Mouse (Mus musculus) liver, postnatal 0 days (tissue): ENCODE results near the gene 4930562C15Rik. TPM values are rescaled to one million over a fixed set of nuclear protein-coding genes. Genes with fewer than 3 reads are reported as not detected.
"Not testable (repeated sequence)": the region's sequence is repeated elsewhere in the genome, so short reads cannot be mapped to it uniquely, and the experiment has no call there.

Source experiments
- ATAC-seq: fragments of 200-750 bp; cut with Nextera tagmentation; 2 replicates; pipeline ENCODE4 v1.8.0; 2017; ENCODE audit warnings: mild to moderate bottlenecking, moderate library complexity
- DNase-seq: peaks from one replicate; pipeline ENCODE4 v3.0.0-alpha.2; 2016
- H3K27ac ChIP-seq: fragments of 300-500 bp; sonication (generic); 2 replicates; pipeline ENCODE4 v1.5.1; 2014; ENCODE audit warnings: antibody characterized with exemption, moderate library complexity, mild to moderate bottlenecking, low read depth
- H3K27me3 ChIP-seq: fragments of 300-500 bp; sonication (generic); 2 replicates; pipeline ENCODE4 v1.6.1; 2014; ENCODE audit warnings: low read length, control low read depth, mixed read lengths; ENCODE audit not compliant: insufficient read depth
- H3K36me3 ChIP-seq: fragments of 300-500 bp; sonication (generic); replicated peaks from 2 replicates; pipeline ENCODE4 v1.6.1; 2014; ENCODE audit warnings: mild to moderate bottlenecking, control low read depth, low read length, moderate library complexity, mixed read lengths; ENCODE audit not compliant: insufficient read depth
- H3K4me1 ChIP-seq: fragments of 300-500 bp; sonication (generic); 2 replicates; pipeline ENCODE4 v1.6.1; 2014; ENCODE audit warnings: antibody characterized with exemption, mild to moderate bottlenecking, control low read depth; ENCODE audit not compliant: insufficient read depth
- H3K4me2 ChIP-seq: fragments of 300-500 bp; sonication (generic); 2 replicates; pipeline ENCODE4 v1.6.1; 2014; ENCODE audit warnings: low read depth, mild to moderate bottlenecking, low read length, moderate library complexity, mixed read lengths
- H3K4me3 ChIP-seq: fragments of 300-500 bp; sonication (generic); 2 replicates; pipeline ENCODE4 v1.5.1; 2014; ENCODE audit warnings: low read depth, low read length
- H3K9ac ChIP-seq: fragments of 300-500 bp; sonication (generic); replicated peaks from 2 replicates; pipeline ENCODE4 v1.6.1; 2014; ENCODE audit warnings: mild to moderate bottlenecking, moderate library complexity
- H3K9me3 ChIP-seq: fragments of 300-500 bp; sonication (generic); 2 replicates; pipeline ENCODE4 v1.6.1; 2016; ENCODE audit warnings: mild to moderate bottlenecking, control low read depth, low read length, mixed read lengths
- CTCF ChIP-seq: sonication (generic); IDR thresholded peaks from 2 replicates; pipeline ENCODE4 v1.5.1; 2016; ENCODE audit warnings: antibody characterized with exemption, low read depth
- EP300 ChIP-seq: IDR thresholded peaks from 2 replicates; pipeline ENCODE4 v1.6.1; 2016; ENCODE audit warnings: antibody characterized with exemption, low read depth, mild to moderate bottlenecking
- WGBS: fragments of 180-500 bp; shearing (Covaris S2); extraction: QIAGEN DNeasy Blood & Tissue Kit; methylation state at CpG from one replicate; pipeline ENCODE4 v1.1.7; 2014; ENCODE audit not compliant: insufficient replicate concordance; 5-methylcytosine and 5-hydroxymethylcytosine counted together
- polyA plus RNA-seq: library from polyadenylated mRNA; unstranded; fragments of >200 nt; fragmentation: Nextera tagmentation; extraction: Ambion mirVana; gene quantifications from 2 replicates; pipeline ENCODE4 v1.2.1, GENCODE M21; 2015

4930562C15Rik gene
- polyA plus RNA-seq, 1 experiment from 2014 or later, result not detected

DNA sequence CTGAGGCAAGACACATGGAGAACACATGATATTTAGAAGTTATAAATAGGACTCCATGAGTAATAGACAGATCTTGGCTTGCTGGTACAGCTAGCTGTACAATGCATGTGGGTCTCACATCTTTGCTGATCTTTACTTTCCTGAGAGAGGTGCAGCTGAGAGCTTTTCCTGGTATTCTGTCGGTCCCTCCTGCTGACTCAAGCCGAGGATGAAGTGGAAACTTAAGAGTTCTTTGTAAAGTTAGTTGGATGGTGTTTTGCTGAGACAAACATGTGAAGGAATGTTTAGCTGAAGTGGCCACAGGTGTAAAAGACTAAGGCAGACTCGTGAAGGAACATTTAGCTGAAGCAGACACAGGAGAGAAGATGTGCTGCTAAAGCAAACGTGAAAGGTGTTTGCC, 38.6 kb upstream of the 4930562C15Rik start:
- H3K9ac ChIP-seq, result no peak overlapping the region
- TF ChIP-seq CTCF (no peak), EP300 (no peak)
- H3K27me3 ChIP-seq, result no peaks in the 10 kb centered on the region
- no peaks in the 10 kb centered on the region for H3K4me1 ChIP-seq
- DNase-seq (no peak), ATAC-seq (no peak)
- H3K9me3 ChIP-seq, result 0 out of 2 replicates have a peak, but pooled peaks cover 4% of the 10 kb centered on the region
- no peak overlapping the region for H3K27ac ChIP-seq
- WGBS, result 77% methylated on average over 4 of the region's 4 CpGs
- H3K36me3 ChIP-seq, result no peaks in the 10 kb centered on the region
- H3K4me2 ChIP-seq, result no peak overlapping the region
- no peak overlapping the region for H3K4me3 ChIP-seq

DNA sequence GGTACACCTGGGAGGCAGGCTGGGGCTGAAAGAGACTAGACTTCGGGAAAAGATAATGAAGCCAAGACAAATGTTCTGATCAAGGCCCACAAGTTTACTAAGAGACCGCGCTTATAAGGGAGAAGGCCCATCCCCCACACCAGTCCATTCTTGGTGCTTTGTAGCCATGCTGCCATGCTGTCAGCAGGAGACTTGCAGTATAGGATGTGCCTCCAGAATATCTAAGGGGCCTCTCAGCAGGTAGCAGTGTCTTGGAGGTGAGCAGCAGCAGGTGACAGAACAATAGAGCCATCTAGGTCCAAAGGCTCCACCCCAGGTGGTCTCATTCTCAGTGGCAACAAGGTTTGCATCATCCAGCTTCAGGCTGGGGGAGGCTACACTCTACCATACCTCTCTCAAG, 16.9 kb upstream of the 4930562C15Rik start:
- Histone ChIP-seq H3K4me2 (no peak overlapping the region), H3K27me3 (no peaks in the 10 kb centered on the region), H3K36me3 (no peaks in the 10 kb centered on the region), H3K9me3 (peaks cover 5% of the 10 kb centered on the region), H3K4me3 (no peak overlapping the region), H3K4me1 (no peaks in the 10 kb centered on the region), H3K27ac (no peak overlapping the region), H3K9ac (no peak overlapping the region)
- WGBS, result 86% methylated on average over 3 of the region's 3 CpGs
- ATAC-seq (no peak), DNase-seq (no peak)
- TF ChIP-seq EP300 (no peak), CTCF (no peak)

DNA sequence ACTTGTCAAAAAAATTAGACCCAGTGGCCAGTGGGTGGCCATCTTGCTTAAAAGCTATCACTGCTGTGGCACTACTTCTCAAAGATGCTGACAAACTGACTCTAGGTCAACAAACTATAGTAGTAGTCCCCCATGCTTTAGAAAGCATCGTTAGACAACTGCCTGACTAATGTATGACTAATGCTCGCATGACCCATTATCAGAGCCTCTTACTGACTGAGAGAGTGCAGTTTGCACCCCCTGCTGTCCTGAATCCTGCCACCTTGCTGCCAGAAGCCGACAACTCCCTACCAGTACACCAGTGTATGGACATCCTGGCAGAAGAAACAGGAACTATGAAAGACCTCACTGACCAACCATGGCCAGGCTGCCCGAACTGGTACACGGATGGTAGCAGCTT, 10.8 kb upstream of the 4930562C15Rik start:
- 77% methylated on average over 5 of the region's 5 CpGs for WGBS
- not testable (repeated sequence) for H3K9ac ChIP-seq, H3K36me3 ChIP-seq, ATAC-seq, H3K27ac ChIP-seq, H3K4me3 ChIP-seq, H3K27me3 ChIP-seq, DNase-seq, H3K4me1 ChIP-seq, H3K4me2 ChIP-seq, H3K9me3 ChIP-seq

DNA sequence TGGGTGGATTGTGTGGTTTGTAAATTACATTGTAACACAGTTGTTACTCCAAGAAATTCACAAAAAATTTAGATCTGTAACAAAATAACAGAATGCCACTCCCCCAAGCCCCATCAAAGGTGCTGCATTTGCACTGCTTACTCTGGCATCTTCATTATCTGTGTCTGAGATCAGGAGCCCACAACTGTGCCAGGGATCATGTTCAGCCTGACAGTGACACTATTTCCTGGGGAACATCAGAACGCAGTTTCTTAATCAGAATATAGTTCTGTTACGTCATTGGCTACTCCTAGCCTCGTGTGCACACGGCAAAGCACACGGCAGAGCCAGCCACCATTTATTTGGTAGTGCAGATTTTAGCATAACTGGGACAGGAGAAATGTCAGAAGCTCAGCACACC, 7.6 kb upstream of the 4930562C15Rik start:
- no peaks in the 10 kb centered on the region for H3K36me3 ChIP-seq
- no peaks in the 10 kb centered on the region for H3K27me3 ChIP-seq
- peaks cover 4% of the 10 kb centered on the region; the same call in 1 of the 2 replicates for H3K4me1 ChIP-seq
- TF ChIP-seq CTCF, result no peak
- no peak for TF ChIP-seq EP300
- WGBS, result 76% methylated on average over 5 of the region's 5 CpGs
- H3K4me3 ChIP-seq, result no peak overlapping the region
- DNase-seq, result no peak
- no peak overlapping the region for H3K9ac ChIP-seq
- no peaks in the 10 kb centered on the region for H3K9me3 ChIP-seq
- peak overlapping the region; percentile 97 for H3K27ac ChIP-seq
- ATAC-seq, result no peak
- no peak overlapping the region for H3K4me2 ChIP-seq

- WGBS, result 58% methylated on average over 6 of the region's 6 CpGs
- H3K4me2 ChIP-seq, result no peak overlapping the region
- H3K4me1 ChIP-seq, result peaks cover 4% of the 10 kb centered on the region; the same call in 1 of the 2 replicates
- ATAC-seq (peak; percentile 94), DNase-seq (peak; percentile 60)
- H3K27ac ChIP-seq, result peak overlapping the region; percentile 97
- TF ChIP-seq EP300 (peak; percentile 89), CTCF (no peak)
- H3K9ac ChIP-seq, result no peak overlapping the region
- no peaks in the 10 kb centered on the region for H3K36me3 ChIP-seq
- H3K27me3 ChIP-seq, result no peaks in the 10 kb centered on the region
- no peaks in the 10 kb centered on the region for H3K9me3 ChIP-seq
- H3K4me3 ChIP-seq, result no peak overlapping the region
Measured at GRCm38 (mm10) chr16:4829271-4829900, 5.8 kb upstream of the 4930562C15Rik start.

DNA sequence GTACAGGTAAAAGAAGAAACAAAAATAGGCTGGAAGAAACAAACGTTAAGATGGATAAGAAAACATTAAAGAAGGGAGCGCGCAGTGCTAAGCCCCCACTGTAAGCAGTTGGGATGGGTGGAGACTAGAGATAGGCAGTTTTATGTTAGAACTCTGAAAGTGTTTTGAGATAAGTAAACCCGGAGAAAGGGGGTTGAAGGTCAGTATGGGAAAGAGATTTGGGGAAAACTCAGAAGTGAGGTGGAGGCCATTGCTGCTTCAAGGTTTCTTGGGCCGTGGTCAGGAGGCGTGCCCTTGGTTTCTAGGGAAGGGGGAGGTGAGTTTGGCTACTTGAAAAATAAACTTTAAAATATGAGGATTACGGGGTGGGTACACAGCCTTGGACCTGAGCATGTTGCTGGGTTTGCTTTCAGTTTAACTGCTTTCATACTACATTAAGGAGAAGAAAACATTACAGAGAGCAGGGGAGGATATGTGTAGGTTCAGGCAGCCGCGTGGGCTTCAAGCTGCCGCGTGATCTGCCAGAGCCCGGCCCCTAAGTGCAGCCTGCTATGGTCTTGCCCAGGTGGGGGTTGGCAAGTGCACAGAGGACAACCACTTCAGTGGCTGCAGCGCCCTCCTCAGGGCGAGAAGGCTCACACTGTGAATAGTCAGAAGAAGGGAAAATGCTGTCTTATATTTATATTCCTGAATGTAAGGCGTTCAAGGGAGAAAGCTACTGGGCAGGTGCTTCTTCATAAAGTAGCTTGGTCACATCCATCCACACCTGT, 3.4 kb upstream of the 4930562C15Rik start:
- peak; percentile 14 for ATAC-seq
- WGBS, result 52% methylated on average over 15 of the region's 15 CpGs
- no peaks in the 10 kb centered on the region for H3K27me3 ChIP-seq
- H3K4me1 ChIP-seq, result peaks cover 4% of the 10 kb centered on the region; the same call in 1 of the 2 replicates
- H3K9me3 ChIP-seq, result no peaks in the 10 kb centered on the region
- peak; percentile 60 for DNase-seq
- TF ChIP-seq EP300, result no peak
- TF ChIP-seq CTCF, result peak; percentile 49
- H3K36me3 ChIP-seq, result no peaks in the 10 kb centered on the region
- no peak overlapping the region for H3K4me2 ChIP-seq
- no peak overlapping the region for H3K9ac ChIP-seq
- H3K4me3 ChIP-seq, result no peak overlapping the region
- H3K27ac ChIP-seq, result peak overlapping the region; percentile 39; the same call in 1 of the 2 replicates
